18 mouse cellular contexts compared by ENCODE assay signal in genomic region chr7:43525313-43525712, GRCm38 (mm10). TPM values are rescaled to one million over a fixed set of nuclear protein-coding genes. Genes with fewer than 3 reads are reported as not detected.
DNase-seq lines count a peak whose midpoint lies in the region; ATAC-seq and TF ChIP-seq lines count a peak whose summit lies in the region.
"Had no signal": no experiment of that assay in that cellular context is flagged by ENCODE, and none has a peak within 500 bp of the region (broad histone marks: within the 10 kb centered on the region; RNA-seq: fewer than 3 reads in every experiment).

No protein-coding gene starts in this region.

- H3K4me3 ChIP-seq in lung, postnatal 0 days (ENCODE audit: low read depth, low read length), result no peak overlapping the region
- no peak overlapping the region for H3K4me3 ChIP-seq in bone marrow, adult 2 months (replicated peaks; ENCODE audit: control insufficient read depth, low read depth, low read length)
- no peak overlapping the region for H3K4me3 ChIP-seq in stomach, postnatal 0 days (ENCODE audit: low read depth, low read length)
- no peak overlapping the region for H3K4me3 ChIP-seq in intestine, embryonic 15.5 days (replicated peaks)
- H3K4me3 ChIP-seq in forebrain, embryonic 12.5 days (replicated peaks), result no peak overlapping the region
- H3K4me3 ChIP-seq: forebrain, embryonic 13.5 days; hindbrain, embryonic 10.5 days had no signal

- ATAC-seq in lung, postnatal 0 days, result no peak
- no peak for ATAC-seq in stomach, postnatal 0 days (ENCODE audit: low FRiP score, low TSS enrichment)
- no peak for ATAC-seq in intestine, embryonic 15.5 days
- no peak for ATAC-seq in forebrain, embryonic 12.5 days (ENCODE audit: low FRiP score)
- ATAC-seq: forebrain, embryonic 13.5 days had no signal

- H3K4me1 ChIP-seq in lung, postnatal 0 days (ENCODE audit: insufficient read depth, low read depth, low read length), result no peaks in the 10 kb centered on the region
- H3K4me1 ChIP-seq in bone marrow, adult 2 months (ENCODE audit: control insufficient read depth, insufficient read depth, low read length), result no peaks in the 10 kb centered on the region
- no peaks in the 10 kb centered on the region for H3K4me1 ChIP-seq in stomach, postnatal 0 days (replicated peaks; ENCODE audit: control insufficient read depth, insufficient read depth)
- H3K4me1 ChIP-seq in intestine, embryonic 15.5 days (replicated peaks), result no peaks in the 10 kb centered on the region
- no peaks in the 10 kb centered on the region for H3K4me1 ChIP-seq in forebrain, embryonic 12.5 days
- H3K4me1 ChIP-seq: forebrain, embryonic 13.5 days; hindbrain, embryonic 10.5 days had no signal

- peak; percentile 35 for TF ChIP-seq CTCF in lung, postnatal 0 days (IDR thresholded peaks at IDR 0.05)
- TF ChIP-seq CTCF in bone marrow, adult 2 months (IDR thresholded peaks at IDR 0.05; ENCODE audit: control insufficient read depth, insufficient read depth, low read length), result peak; percentile 57
- TF ChIP-seq CTCF in stomach, postnatal 0 days (IDR thresholded peaks at IDR 0.05; ENCODE audit: low read depth), result peak; percentile 32; the same call in 1 of the 2 replicates

- H3K36me3 ChIP-seq in lung, postnatal 0 days (ENCODE audit: insufficient read depth, low read length), result no peaks in the 10 kb centered on the region
- no peaks in the 10 kb centered on the region for H3K36me3 ChIP-seq in stomach, postnatal 0 days (ENCODE audit: control insufficient read depth, insufficient read depth, low read length)
- H3K36me3 ChIP-seq in intestine, embryonic 15.5 days, result no peaks in the 10 kb centered on the region
- H3K36me3 ChIP-seq in forebrain, embryonic 12.5 days (replicated peaks), result no peaks in the 10 kb centered on the region
- H3K36me3 ChIP-seq: hindbrain, embryonic 10.5 days had no signal

- no peak for TF ChIP-seq EP300 in lung, postnatal 0 days (IDR thresholded peaks at IDR 0.05)
- TF ChIP-seq EP300 in stomach, postnatal 0 days (optimal IDR thresholded peaks at IDR 0.05), result no peak

- peak; percentile 59 for DNase-seq in heart, adult 11 months
- no peak for DNase-seq in heart, postnatal 4 days
- no peak for DNase-seq in lung, postnatal 0 days (ENCODE audit: low spot score)
- no peak for DNase-seq in lung, postnatal 25 days (ENCODE audit: low spot score)
- DNase-seq in stomach, postnatal 0 days (ENCODE audit: low spot score), result no peak
- DNase-seq: cerebellum, adult 9-10 months; kidney, postnatal 25 days had no signal

- no peak overlapping the region for H3K9ac ChIP-seq in lung, postnatal 0 days (replicated peaks; ENCODE audit: low read depth)
- H3K9ac ChIP-seq in stomach, postnatal 0 days (ENCODE audit: low read length), result no peak overlapping the region
- no peak overlapping the region for H3K9ac ChIP-seq in intestine, embryonic 15.5 days
- no peak overlapping the region for H3K9ac ChIP-seq in forebrain, embryonic 12.5 days
- H3K9ac ChIP-seq: forebrain, embryonic 13.5 days had no signal

- no peak overlapping the region for H3K27ac ChIP-seq in lung, postnatal 0 days (ENCODE audit: low read length)
- H3K27ac ChIP-seq in bone marrow, adult 2 months (ENCODE audit: control insufficient read depth, insufficient read depth, low read depth, low read length, poor library complexity), result no peak overlapping the region
- H3K27ac ChIP-seq in stomach, postnatal 0 days (replicated peaks), result no peak overlapping the region
- H3K27ac ChIP-seq in intestine, embryonic 15.5 days, result no peak overlapping the region
- H3K27ac ChIP-seq in forebrain, embryonic 12.5 days, result no peak overlapping the region
- H3K27ac ChIP-seq: forebrain, embryonic 13.5 days; hindbrain, embryonic 10.5 days had no signal

- WGBS in lung, postnatal 0 days, result 44% methylated on average over 3 of the region's 3 CpGs
- 21% methylated on average over 3 of the region's 3 CpGs for WGBS in bone marrow, adult 2 months
- WGBS in stomach, postnatal 0 days, result 54% methylated on average over 3 of the region's 3 CpGs
- WGBS in intestine, embryonic 15.5 days, result 58% methylated on average over 3 of the region's 3 CpGs
- WGBS in forebrain, embryonic 12.5 days, result 67% methylated on average over 3 of the region's 3 CpGs

- no peaks in the 10 kb centered on the region for H3K27me3 ChIP-seq in lung, postnatal 0 days (replicated peaks; ENCODE audit: insufficient read depth, low read length)
- H3K27me3 ChIP-seq in stomach, postnatal 0 days (ENCODE audit: control insufficient read depth, insufficient read depth, low read length), result no peaks in the 10 kb centered on the region
- H3K27me3 ChIP-seq in intestine, embryonic 15.5 days (replicated peaks), result no peaks in the 10 kb centered on the region
- no peaks in the 10 kb centered on the region for H3K27me3 ChIP-seq in forebrain, embryonic 12.5 days
- H3K27me3 ChIP-seq: forebrain, embryonic 13.5 days had no signal

- no peak overlapping the region for H3K4me2 ChIP-seq in lung, postnatal 0 days (replicated peaks; ENCODE audit: low read depth, low read length)
- H3K4me2 ChIP-seq in stomach, postnatal 0 days (replicated peaks; ENCODE audit: low read depth), result no peak overlapping the region
- H3K4me2 ChIP-seq in intestine, embryonic 15.5 days (replicated peaks), result no peak overlapping the region
- no peak overlapping the region for H3K4me2 ChIP-seq in forebrain, embryonic 12.5 days
- H3K4me2 ChIP-seq: forebrain, embryonic 13.5 days had no signal

- H3K9me3 ChIP-seq in lung, postnatal 0 days (ENCODE audit: low read length), result no peaks in the 10 kb centered on the region
- H3K9me3 ChIP-seq in stomach, postnatal 0 days (ENCODE audit: control insufficient read depth, low read length), result no peaks in the 10 kb centered on the region
- no peaks in the 10 kb centered on the region for H3K9me3 ChIP-seq in intestine, embryonic 15.5 days
- no peaks in the 10 kb centered on the region for H3K9me3 ChIP-seq in forebrain, embryonic 12.5 days
- H3K9me3 ChIP-seq: forebrain, embryonic 13.5 days; hindbrain, embryonic 10.5 days had no signal

- no peak for TF ChIP-seq POLR2A in bone marrow, adult 2 months (IDR thresholded peaks at IDR 0.05; ENCODE audit: borderline replicate concordance, control insufficient read depth, low read depth, low read length)

RNA-seq across cellular contexts. Expression of gene Cd33, which starts 18.9 kb away (rescaled TPM):
- 1 to 10 TPM; 1.7 to 2.1 TPM for total RNA-seq in heart, postnatal 4 days (2021)
- polyA plus RNA-seq in lung, postnatal 0 days (2015; fragmentation: Nextera tagmentation; extraction: Ambion mirVana), result 5.0 and 6.2 TPM in 2 replicates
- 14.2 and 48.4 TPM in 2 replicates for polyA plus RNA-seq in bone marrow, adult 2 months (2011; ENCODE audit: insufficient read depth, insufficient read length, low replicate concordance, missing spikeins)
- polyA plus RNA-seq in stomach, postnatal 0 days (2015; fragmentation: Nextera tagmentation; extraction: Ambion mirVana), result 2.0 and 2.1 TPM in 2 replicates
- 1.8 and 1.9 TPM in 2 replicates for polyA plus RNA-seq in intestine, embryonic 15.5 days (2015; fragmentation: Nextera tagmentation; extraction: Ambion mirVana)
- 0.56 and 0.69 TPM in 2 replicates for polyA plus RNA-seq in forebrain, embryonic 12.5 days (2016; fragmentation: Nextera tagmentation; extraction: Ambion mirVana)

RNA-seq across cellular contexts. Expression of gene 4931406B18Rik, which starts 19.6 kb away (rescaled TPM):
- not detected for total RNA-seq in heart, postnatal 4 days (2021)
- not detected in 2 replicates for polyA plus RNA-seq in lung, postnatal 0 days (2015; fragmentation: Nextera tagmentation; extraction: Ambion mirVana)
- 0.85 TPM in 1 of 2 replicates, not detected in the other for polyA plus RNA-seq in bone marrow, adult 2 months (2011; ENCODE audit: insufficient read depth, insufficient read length, low replicate concordance, missing spikeins)
- polyA plus RNA-seq in stomach, postnatal 0 days (2015; fragmentation: Nextera tagmentation; extraction: Ambion mirVana), result 0.02 TPM in 1 of 2 replicates, not detected in the other
- not detected in 2 replicates for polyA plus RNA-seq in intestine, embryonic 15.5 days (2015; fragmentation: Nextera tagmentation; extraction: Ambion mirVana)
- polyA plus RNA-seq in forebrain, embryonic 12.5 days (2016; fragmentation: Nextera tagmentation; extraction: Ambion mirVana), result not detected in 2 replicates
- total RNA-seq: adrenal gland, adult 18-20 months; gastrocnemius, postnatal 4 days; left cerebral cortex, postnatal 10 days had no signal
- polyA plus RNA-seq: embryonic facial prominence, embryonic 11.5 days; forebrain, embryonic 13.5 days; hindbrain, embryonic 10.5 days; lung, embryonic 16.5 days; small intestine, adult 2 months had no signal

RNA-seq across cellular contexts. Expression of gene Iglon5, which starts 35.4 kb away (rescaled TPM):
- under 1 TPM; 0.29 TPM for total RNA-seq in heart, postnatal 4 days (2021)
- polyA plus RNA-seq in lung, postnatal 0 days (2015; fragmentation: Nextera tagmentation; extraction: Ambion mirVana), result 0.05 TPM in 1 of 2 replicates, not detected in the other
- polyA plus RNA-seq in bone marrow, adult 2 months (2011; ENCODE audit: insufficient read depth, insufficient read length, low replicate concordance, missing spikeins), result not detected in 2 replicates
- 0.34 and 0.35 TPM in 2 replicates for polyA plus RNA-seq in stomach, postnatal 0 days (2015; fragmentation: Nextera tagmentation; extraction: Ambion mirVana)
- polyA plus RNA-seq in intestine, embryonic 15.5 days (2015; fragmentation: Nextera tagmentation; extraction: Ambion mirVana), result 0.38 and 0.56 TPM in 2 replicates
- 2.5 and 2.8 TPM in 2 replicates for polyA plus RNA-seq in forebrain, embryonic 12.5 days (2016; fragmentation: Nextera tagmentation; extraction: Ambion mirVana)

RNA-seq across cellular contexts. Expression of gene Zfp658, which starts 36.7 kb away (rescaled TPM):
- total RNA-seq in heart, postnatal 4 days (2021), result 1 to 10 TPM; 1.0 to 1.1 TPM
- polyA plus RNA-seq in lung, postnatal 0 days (2015; fragmentation: Nextera tagmentation; extraction: Ambion mirVana), result 1.7 and 1.8 TPM in 2 replicates
- 1.3 and 2.9 TPM in 2 replicates for polyA plus RNA-seq in bone marrow, adult 2 months (2011; ENCODE audit: insufficient read depth, insufficient read length, low replicate concordance, missing spikeins)
- polyA plus RNA-seq in stomach, postnatal 0 days (2015; fragmentation: Nextera tagmentation; extraction: Ambion mirVana), result 1.2 TPM in 2 replicates
- polyA plus RNA-seq in intestine, embryonic 15.5 days (2015; fragmentation: Nextera tagmentation; extraction: Ambion mirVana), result 2.7 and 2.8 TPM in 2 replicates
- 7.5 and 7.8 TPM in 2 replicates for polyA plus RNA-seq in forebrain, embryonic 12.5 days (2016; fragmentation: Nextera tagmentation; extraction: Ambion mirVana)

RNA-seq across cellular contexts. Expression of gene Zfp719, which starts 54.1 kb away (rescaled TPM):
- 1 to 10 TPM; 9.4 to 10.0 TPM for total RNA-seq in heart, postnatal 4 days (2021)
- polyA plus RNA-seq in lung, postnatal 0 days (2015; fragmentation: Nextera tagmentation; extraction: Ambion mirVana), result 5.7 and 6.0 TPM in 2 replicates
- polyA plus RNA-seq in bone marrow, adult 2 months (2011; ENCODE audit: insufficient read depth, insufficient read length, low replicate concordance, missing spikeins), result 1.7 TPM in 2 replicates
- 4.2 and 4.6 TPM in 2 replicates for polyA plus RNA-seq in stomach, postnatal 0 days (2015; fragmentation: Nextera tagmentation; extraction: Ambion mirVana)
- polyA plus RNA-seq in intestine, embryonic 15.5 days (2015; fragmentation: Nextera tagmentation; extraction: Ambion mirVana), result 8.7 and 10.1 TPM in 2 replicates
- 14.6 and 17.1 TPM in 2 replicates for polyA plus RNA-seq in forebrain, embryonic 12.5 days (2016; fragmentation: Nextera tagmentation; extraction: Ambion mirVana)
